Mouse (Mus musculus): ENCODE results near the gene Ndufv1.
"Not testable (repeated sequence)": the region's sequence is repeated elsewhere in the genome, so short reads cannot be mapped to it uniquely, and the experiment has no call there.

Ndufv1 gene

GRCm38 (mm10) chr19:4044109-4044508, 31.5 kb upstream of the Ndufv1 start:
- not testable (repeated sequence) for DNase-seq (ENCODE audit: low spot score in 2 of 2)

DNA sequence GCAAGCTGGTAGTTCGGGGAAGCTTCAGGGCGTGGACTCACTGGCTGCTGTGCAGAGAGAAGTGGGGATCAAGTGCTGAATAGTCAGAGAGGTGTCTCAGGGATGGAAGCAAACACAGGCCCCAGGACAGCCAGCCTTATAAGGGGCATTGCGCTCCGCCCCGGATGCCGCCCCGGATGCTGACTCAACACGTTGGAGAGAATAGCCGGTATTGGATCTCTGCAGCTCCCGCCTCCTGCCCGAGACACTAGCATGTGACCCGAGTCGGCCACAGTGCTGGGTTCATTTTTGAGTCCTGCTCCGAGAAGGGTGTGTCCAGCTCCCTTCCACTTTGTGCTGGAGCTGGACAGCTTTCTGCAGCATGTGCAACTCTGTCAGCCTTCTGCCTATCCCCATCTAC, 29.5 kb upstream of the Ndufv1 start:
- no peak for DNase-seq (ENCODE audit: low spot score in 2 of 2)

DNA sequence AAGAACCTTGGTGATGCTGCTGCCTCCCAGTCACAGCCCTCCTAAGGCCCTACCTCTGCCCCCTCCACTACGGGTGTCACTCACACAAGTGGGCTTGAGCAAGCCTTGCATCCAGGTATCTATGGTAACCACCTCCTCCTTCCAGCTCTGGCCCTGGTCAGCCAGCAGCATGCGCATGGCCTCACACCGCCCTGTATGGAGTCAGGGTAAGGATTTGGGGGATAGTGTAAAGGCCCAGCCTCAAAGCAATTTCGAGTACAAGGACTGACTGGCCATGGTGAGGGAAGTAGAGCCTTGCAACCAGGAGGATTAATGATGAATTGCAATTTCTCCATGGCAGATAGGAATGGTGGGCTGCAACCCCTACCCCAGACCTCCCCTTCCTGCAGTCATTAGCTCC, 28.9 kb upstream of the Ndufv1 start:
- not testable (repeated sequence) for DNase-seq (ENCODE audit: low spot score in 2 of 2)

DNA sequence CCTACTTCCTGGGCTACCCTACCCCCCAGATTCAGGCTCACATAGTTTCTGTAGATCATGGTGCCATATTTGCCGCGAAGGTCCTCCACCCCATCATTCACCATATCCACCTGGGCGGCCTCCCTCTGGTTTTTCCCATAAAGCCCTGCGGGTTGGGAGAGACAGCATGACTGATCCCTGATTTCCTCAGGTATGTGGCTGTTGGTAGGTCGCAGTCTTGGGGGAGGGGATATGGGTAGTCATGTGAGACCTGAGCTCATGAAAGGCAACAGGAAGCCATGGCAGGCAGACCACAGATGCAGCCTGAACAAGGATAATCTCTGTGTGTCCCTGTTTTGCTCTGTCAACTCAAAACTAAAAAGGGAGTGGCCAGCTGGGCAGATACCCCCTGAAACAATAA, 28.3 kb upstream of the Ndufv1 start:
- DNase-seq (ENCODE audit: low spot score in 2 of 2), result not testable (repeated sequence)

- peak; percentile 70 to 87 for DNase-seq (ENCODE audit: low spot score in 2 of 2)
Measured at GRCm38 (mm10) chr19:4037788-4038232, 25.2 kb upstream of the Ndufv1 start, which contains the start of gene Gstp1. TSS of gene Gstp1 (minus strand) at chr19:4037985.

GRCm38 (mm10) chr19:4037154-4037787, 24.7 kb upstream of the Ndufv1 start:
- not testable (repeated sequence) for DNase-seq (ENCODE audit: low spot score in 2 of 2)

DNA sequence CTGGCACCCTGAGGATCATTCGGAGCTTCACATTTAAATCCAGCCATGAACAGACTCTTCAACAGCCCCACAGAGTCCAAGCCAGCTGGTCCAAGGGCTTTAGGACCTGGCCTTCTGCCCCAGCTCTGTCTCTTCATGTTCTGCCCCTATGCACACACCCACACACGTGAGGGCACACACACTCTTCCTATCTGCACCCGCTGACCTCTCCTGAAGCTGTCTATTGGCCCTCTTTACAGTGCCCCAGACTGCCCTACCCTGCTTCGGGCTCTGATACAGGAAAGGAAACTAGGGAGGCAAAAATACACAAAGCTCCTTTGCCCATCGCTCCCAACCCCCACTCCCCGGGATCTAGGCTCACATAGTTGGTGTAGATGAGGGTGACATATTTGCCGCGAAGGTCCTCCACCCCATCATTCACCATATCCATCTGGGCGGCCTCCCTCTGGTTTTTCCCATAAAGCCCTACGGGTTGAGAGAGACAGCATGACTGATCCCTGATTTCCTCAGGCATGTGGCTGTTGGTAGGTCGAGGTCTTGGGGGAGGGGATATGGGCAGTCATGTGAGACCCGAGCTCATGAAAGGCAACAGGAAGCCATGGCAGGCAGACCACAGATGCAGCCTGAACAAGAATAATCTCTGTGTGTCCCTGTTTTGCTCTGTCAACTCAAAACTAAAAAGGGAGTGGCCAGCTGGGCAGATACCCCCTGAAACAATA, 23.9 kb upstream of the Ndufv1 start:
- no peak for DNase-seq (ENCODE audit: low spot score in 2 of 2)

- DNase-seq (ENCODE audit: low spot score in 2 of 2), result no peak
Measured at GRCm38 (mm10) chr19:4033742-4034141, 21.1 kb upstream of the Ndufv1 start.

- DNase-seq (ENCODE audit: low spot score in 2 of 2), result no peak
Measured at GRCm38 (mm10) chr19:4033298-4033697, 20.7 kb upstream of the Ndufv1 start.

- no peak for DNase-seq (ENCODE audit: low spot score in 2 of 2)
Measured at GRCm38 (mm10) chr19:4032668-4033067, 20.1 kb upstream of the Ndufv1 start.

DNA sequence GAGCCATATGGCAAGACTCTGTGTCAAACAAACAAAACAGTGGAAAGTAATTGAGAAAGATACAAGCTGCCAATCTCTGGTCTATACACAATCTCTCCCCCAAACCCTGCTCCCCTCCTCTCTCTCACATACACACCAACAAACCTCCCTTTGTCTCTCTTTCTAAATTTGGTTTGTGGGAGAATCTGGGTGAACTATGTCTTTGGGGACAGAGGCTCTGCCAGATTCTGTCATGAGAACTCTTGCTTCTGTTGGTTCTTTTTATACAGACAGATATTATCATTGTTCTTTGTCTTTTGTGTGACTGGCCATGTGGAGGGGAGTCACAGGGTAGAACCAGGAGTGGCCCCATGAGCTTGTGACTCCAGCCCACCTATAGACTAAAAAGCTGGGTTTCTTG, 15.0 kb upstream of the Ndufv1 start:
- DNase-seq (ENCODE audit: low spot score in 2 of 2), result no peak

GRCm38 (mm10) chr19:4023185-4023584, 10.6 kb upstream of the Ndufv1 start:
- no peak for DNase-seq (ENCODE audit: low spot score in 2 of 2)

DNA sequence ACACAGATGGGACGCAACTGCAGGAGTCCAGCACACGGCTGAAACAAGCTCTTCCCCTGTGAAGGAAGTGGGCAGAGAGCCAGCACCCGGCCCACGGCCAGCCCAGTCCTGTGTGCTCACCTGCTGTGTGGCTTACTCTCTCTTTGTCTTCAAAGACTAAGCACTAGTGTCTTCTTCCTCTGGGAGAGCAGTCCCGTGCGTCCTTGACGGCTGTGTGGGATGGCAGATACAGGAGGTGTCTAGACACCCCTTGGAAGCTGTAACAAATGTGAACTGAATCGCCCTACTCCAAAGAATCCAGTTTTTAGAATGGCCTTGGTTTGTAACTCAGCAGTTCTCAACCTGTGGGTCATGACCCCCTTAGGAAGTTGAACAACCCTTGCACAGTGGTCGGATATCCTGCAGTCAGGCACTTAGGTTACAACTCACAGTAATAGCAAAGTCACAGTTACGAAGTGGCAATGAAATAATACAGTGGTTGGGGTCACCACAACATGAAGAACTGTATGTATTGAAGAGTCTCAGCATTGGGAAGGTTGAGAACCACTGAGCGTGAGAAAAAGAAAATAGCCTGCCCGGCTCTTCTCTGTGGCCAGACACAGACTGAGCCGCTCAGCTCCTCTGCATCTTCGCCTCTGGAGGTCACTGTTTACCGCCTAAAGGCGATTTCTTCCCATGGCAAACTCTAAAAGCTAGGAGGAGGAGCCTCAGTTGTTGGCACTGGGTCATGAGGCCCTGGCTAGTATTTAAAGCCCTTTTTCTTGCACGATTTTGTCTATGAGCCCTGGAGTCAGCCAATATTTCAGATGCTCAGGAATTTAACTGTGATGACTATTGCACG, 6.4 kb upstream of the Ndufv1 start:
- peak; percentile 45 to 79 for DNase-seq (ENCODE audit: low spot score in 2 of 2)

GRCm38 (mm10) chr19:4017921-4018587, 5.4 kb upstream of the Ndufv1 start:
- DNase-seq (ENCODE audit: low spot score in 2 of 2), result no peak

DNA sequence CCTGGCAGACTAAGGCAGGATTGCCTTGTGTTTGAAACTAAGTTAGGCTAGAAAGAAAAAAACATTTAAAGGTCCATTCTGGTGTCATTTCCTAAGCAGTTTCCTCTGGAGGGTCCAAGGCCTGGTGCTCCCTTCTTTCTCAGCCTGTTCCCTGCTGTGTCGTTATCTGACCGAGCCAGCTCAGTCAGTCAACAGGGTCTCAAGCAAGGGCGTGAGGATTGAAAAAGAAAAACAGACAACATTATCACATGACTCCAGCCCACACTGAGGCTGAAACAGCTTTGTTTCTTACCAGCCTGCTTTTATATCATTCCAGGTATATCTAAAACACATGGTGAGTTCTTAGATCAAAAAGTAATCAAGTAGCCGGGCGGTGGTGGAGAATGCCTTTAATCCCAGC, 3.0 kb upstream of the Ndufv1 start:
- DNase-seq (ENCODE audit: low spot score in 2 of 2), result no peak

- no peak for DNase-seq (ENCODE audit: low spot score in 2 of 2)
Measured at GRCm38 (mm10) chr19:4014802-4015201, 2.2 kb upstream of the Ndufv1 start.

- no peak for DNase-seq (ENCODE audit: low spot score in 2 of 2)
Measured at GRCm38 (mm10) chr19:4013066-4013465, 460 bp upstream of the Ndufv1 start.

DNA sequence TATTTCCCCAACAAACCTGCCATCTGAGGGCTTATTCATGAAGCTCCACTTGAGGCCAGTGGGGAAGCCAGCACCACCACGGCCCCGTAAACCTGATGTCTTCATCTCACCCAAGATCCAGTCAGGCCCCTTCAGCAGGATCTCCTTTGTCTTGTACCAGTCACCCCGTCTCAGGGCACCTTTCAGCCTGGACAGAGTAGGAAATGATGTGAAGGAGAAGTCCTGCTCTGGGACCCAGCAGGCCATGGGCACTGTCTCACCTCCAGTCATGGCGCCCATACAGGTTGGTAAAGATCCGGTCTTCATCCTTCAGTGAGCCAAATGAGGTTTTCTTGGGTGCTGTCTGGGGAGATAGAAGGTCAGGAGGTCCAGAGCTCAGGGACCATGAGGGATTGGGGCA, 1.5 kb downstream of the Ndufv1 start:
- DNase-seq (ENCODE audit: low spot score in 2 of 2), result no peak

DNA sequence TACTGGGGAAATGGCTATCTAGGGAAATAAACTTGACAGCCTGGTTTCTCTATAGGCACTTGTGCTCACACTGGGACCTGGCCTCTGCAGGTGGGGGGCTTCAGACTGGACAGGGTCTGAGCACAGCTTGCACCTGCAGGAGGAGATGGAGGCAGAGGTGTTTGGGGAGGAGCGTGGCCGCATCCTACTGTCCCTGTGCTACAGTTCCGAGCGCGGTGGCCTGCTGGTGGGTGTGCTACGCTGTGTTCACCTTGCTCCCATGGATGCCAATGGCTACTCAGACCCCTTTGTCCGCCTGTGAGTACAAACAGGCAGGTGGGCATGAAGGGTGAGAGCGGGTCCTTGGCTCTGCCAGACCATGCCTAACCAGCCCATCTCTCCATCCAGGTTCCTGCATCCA, 6.6 kb downstream of the Ndufv1 start:
- no peak for DNase-seq (ENCODE audit: low spot score in 2 of 2)

GRCm38 (mm10) chr19:4005091-4005490, 7.5 kb downstream of the Ndufv1 start:
- no peak for DNase-seq (ENCODE audit: low spot score in 2 of 2)

DNA sequence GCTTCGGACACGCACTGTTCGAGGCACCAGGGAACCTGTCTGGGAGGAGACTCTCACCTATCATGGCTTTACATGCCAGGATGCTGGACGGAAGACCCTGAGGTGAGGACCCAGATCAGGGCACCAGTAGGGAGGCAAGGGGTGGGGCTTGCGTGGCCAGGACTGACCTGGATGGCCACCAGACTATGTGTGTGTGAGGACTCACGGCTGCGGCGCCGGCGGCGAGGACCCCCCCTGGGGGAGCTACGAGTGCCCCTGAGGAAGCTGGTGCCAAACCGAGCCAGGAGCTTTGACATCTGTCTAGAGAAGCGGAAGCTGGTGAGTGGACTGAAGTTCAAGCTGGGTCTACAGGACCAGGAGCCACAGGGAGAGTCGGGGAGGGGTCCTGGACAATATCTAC, 8.3 kb downstream of the Ndufv1 start:
- no peak for DNase-seq (ENCODE audit: low spot score in 2 of 2)

DNA sequence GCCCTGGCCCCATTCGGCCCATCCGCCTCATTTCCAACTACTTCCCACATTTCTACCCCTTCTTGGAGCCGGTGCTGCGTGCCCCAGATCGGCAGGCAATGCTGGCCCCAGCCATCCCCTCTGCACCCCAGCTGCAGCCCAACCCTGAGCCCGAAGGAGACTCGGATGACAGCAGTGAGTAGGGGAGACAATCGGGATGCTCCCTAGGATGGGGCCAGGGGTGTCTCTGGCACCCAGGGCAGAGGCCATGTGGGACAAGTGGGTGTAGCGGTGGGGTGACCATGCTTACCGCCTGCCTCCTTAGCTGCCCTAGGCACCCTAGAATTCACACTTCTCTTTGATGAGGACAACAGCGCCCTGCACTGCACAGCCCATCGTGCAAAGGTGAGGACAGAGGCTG, 9.0 kb downstream of the Ndufv1 start:
- no peak for DNase-seq (ENCODE audit: low spot score in 2 of 2)

Measured in spleen, postnatal 10 days (tissue).